Mouse (Mus musculus): ENCODE results near the gene Fam114a2. TPM values are rescaled to one million over a fixed set of nuclear protein-coding genes. Genes with fewer than 3 reads are reported as not detected.

The Fam114a2 gene
- total RNA-seq, 1 experiment from 2014 or later = 82.7 TPM

- peak; percentile 5 for DNase-seq
Measured at GRCm38 (mm10) chr11:57434153-57434552, 84.3 kb downstream of the Fam114a2 start.

Other genes with a start within 250 kb of the Fam114a2 start
- gene Mfap3, start within 50 bp of the Fam114a2 start, total RNA-seq (2021) = 27.9 and 32.2 TPM in 2 replicates
- 52.7 and 55.6 TPM in 2 replicates for gene Galnt10, start 126.8 kb upstream of the Fam114a2 start, total RNA-seq (2021)

Measured in adrenal gland, postnatal 25 days (tissue).